Mouse (Mus musculus): ENCODE results near the gene Vmn1r113.
"Not testable (repeated sequence)": the region's sequence is repeated elsewhere in the genome, so short reads cannot be mapped to it uniquely, and the experiment has no call there.

The Vmn1r113 gene

DNA sequence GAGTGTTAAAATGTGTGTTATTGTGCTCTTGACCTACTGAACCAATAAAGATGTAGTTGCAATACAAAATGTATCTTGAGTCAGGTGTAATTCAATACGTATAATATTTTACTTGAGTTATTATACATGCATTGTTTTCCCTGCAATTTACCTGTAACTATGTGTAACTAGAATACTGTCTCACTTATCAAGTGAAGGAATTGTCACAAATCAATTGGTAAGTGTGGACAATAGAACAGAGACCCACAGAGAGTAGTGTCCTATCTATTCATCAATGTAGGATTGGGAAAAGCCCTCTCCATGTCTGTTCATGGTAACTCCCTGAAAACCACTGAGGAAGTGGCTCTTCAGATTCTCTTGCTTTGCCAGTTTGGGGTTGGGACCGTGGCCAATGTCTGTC lies at the start of gene Vmn1r113:
TSS of gene Vmn1r113 (plus strand) at position 301 of the 400 bp plus-strand sequence.
- not testable (repeated sequence) for DNase-seq

DNA sequence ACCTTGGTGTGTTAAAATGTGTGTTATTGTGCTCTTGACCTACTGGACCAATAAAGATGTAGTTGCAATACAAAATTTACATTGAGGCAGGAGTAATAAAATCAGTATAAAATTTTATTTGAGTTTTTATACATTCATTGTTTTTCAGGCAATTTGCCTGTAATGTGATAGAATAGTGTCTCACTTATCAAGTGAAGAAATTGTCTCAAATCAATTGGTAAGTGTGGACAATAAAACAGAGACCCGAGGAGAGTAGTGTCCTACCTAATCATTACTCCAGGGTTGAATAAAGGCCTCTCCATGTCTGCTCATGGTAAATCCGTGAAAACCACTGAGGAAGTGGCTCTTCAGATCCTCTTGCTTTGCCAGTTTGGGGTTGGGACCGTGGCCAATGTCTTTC lies 16.2 kb upstream of the Vmn1r113 start, which contains the start of gene Vmn1r112:
TSS of gene Vmn1r112 (plus strand) at position 301 of the 400 bp plus-strand sequence.
- not testable (repeated sequence) for DNase-seq

DNA sequence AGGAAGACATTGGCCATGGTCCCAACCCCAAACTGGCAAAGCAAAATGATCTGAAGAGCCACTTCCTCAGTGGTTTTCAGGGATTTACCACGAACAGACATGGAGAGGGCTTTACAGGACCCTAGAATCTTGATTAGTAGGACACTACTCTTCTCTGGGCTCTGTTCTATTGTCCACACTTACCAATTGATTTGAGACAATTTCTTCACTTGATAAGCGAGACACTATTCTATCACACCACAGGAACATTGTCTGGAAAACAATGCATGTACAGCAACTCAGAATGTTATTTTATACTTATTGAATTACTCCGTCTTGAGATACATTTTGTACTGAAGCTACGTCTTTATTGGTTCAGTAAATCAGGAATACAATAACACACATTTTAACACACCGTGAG lies 25.0 kb downstream of the Vmn1r113 start, which contains the start of gene Vmn1r114:
TSS of gene Vmn1r114 (minus strand) at position 101 of the 400 bp plus-strand sequence.
- DNase-seq = not testable (repeated sequence)

Data from thymus, postnatal 25 days (tissue).